Mouse (Mus musculus): Measurements from ENCODE around the gene Stat5b. TPM values are rescaled to one million over a fixed set of nuclear protein-coding genes. Genes with fewer than 3 reads are reported as not detected.

The Stat5b gene
- polyA plus RNA-seq, 1 experiment from 2014 or later, result 20.6 TPM

GRCm38 (mm10) chr11:100888348-100888820 lies 37.9 kb upstream of the Stat5b start:
- Histone ChIP-seq H3K9me3 (replicated peaks) (no peaks in the 10 kb centered on the region), H3K9ac (no peak overlapping the region), H3K4me2 (no peak overlapping the region), H3K4me1 (replicated peaks) (peaks cover 91% of the 10 kb centered on the region), H3K27me3 (no peaks in the 10 kb centered on the region), H3K4me3 (replicated peaks) (no peak overlapping the region), H3K36me3 (replicated peaks) (peaks cover 56% of the 10 kb centered on the region), H3K27ac (replicated peaks) (peak overlapping the region; percentile 83)
- ATAC-seq (ENCODE audit: insufficient read depth), result no peak
- 28% methylated on average over 10 of the region's 10 CpGs for WGBS (ENCODE audit: insufficient replicate concordance)

- Histone ChIP-seq H3K9me3 (replicated peaks) (no peaks in the 10 kb centered on the region), H3K27me3 (no peaks in the 10 kb centered on the region), H3K9ac (no peak overlapping the region), H3K27ac (replicated peaks) (peak overlapping the region; percentile 83), H3K4me2 (no peak overlapping the region), H3K4me1 (replicated peaks) (peaks cover 90% of the 10 kb centered on the region), H3K36me3 (replicated peaks) (peaks cover 50% of the 10 kb centered on the region), H3K4me3 (replicated peaks) (no peak overlapping the region)
- WGBS (ENCODE audit: insufficient replicate concordance), result 67% methylated on average over 3 of the region's 3 CpGs
- no peak for ATAC-seq (ENCODE audit: insufficient read depth)
Measured at GRCm38 (mm10) chr11:100887764-100888163, 37.2 kb upstream of the Stat5b start.

- H3K27ac ChIP-seq (replicated peaks), result peak overlapping the region; percentile 83
- peaks cover 47% of the 10 kb centered on the region for H3K36me3 ChIP-seq (replicated peaks)
- H3K9me3 ChIP-seq (replicated peaks), result no peaks in the 10 kb centered on the region
- ATAC-seq (ENCODE audit: insufficient read depth), result no peak
- H3K27me3 ChIP-seq, result no peaks in the 10 kb centered on the region
- no peak overlapping the region for H3K4me3 ChIP-seq (replicated peaks)
- H3K4me2 ChIP-seq, result no peak overlapping the region
- H3K4me1 ChIP-seq (replicated peaks), result peaks cover 86% of the 10 kb centered on the region
- H3K9ac ChIP-seq, result no peak overlapping the region
- WGBS (ENCODE audit: insufficient replicate concordance), result 74% methylated on average over 4 of the region's 4 CpGs
Measured at GRCm38 (mm10) chr11:100887236-100887635, 36.7 kb upstream of the Stat5b start.

GRCm38 (mm10) chr11:100886188-100886740 lies 35.7 kb upstream of the Stat5b start:
- no peaks in the 10 kb centered on the region for H3K9me3 ChIP-seq (replicated peaks)
- H3K9ac ChIP-seq, result peak overlapping the region; percentile 7; the same call in 1 of the 2 replicates
- peak overlapping the region; percentile 83 for H3K27ac ChIP-seq (replicated peaks)
- WGBS (ENCODE audit: insufficient replicate concordance), result 16% methylated on average over 8 of the region's 8 CpGs
- ATAC-seq (ENCODE audit: insufficient read depth), result peak; percentile 87
- no peaks in the 10 kb centered on the region for H3K27me3 ChIP-seq
- peaks cover 80% of the 10 kb centered on the region for H3K4me1 ChIP-seq (replicated peaks)
- peak overlapping the region; percentile 54 for H3K4me2 ChIP-seq
- peaks cover 48% of the 10 kb centered on the region for H3K36me3 ChIP-seq (replicated peaks)
- H3K4me3 ChIP-seq (replicated peaks), result no peak overlapping the region

GRCm38 (mm10) chr11:100885472-100885871 lies 34.9 kb upstream of the Stat5b start:
- no peak for ATAC-seq (ENCODE audit: insufficient read depth)
- Histone ChIP-seq H3K9me3 (replicated peaks) (no peaks in the 10 kb centered on the region), H3K4me3 (replicated peaks) (no peak overlapping the region), H3K4me2 (no peak overlapping the region), H3K4me1 (replicated peaks) (peaks cover 80% of the 10 kb centered on the region), H3K9ac (no peak overlapping the region), H3K27me3 (no peaks in the 10 kb centered on the region), H3K36me3 (replicated peaks) (peaks cover 41% of the 10 kb centered on the region), H3K27ac (replicated peaks) (peak overlapping the region; percentile 83)

GRCm38 (mm10) chr11:100883640-100884039 lies 33.1 kb upstream of the Stat5b start:
- WGBS (ENCODE audit: insufficient replicate concordance), result 89% methylated on average over 10 of the region's 10 CpGs
- peaks cover 81% of the 10 kb centered on the region for H3K4me1 ChIP-seq (replicated peaks)

GRCm38 (mm10) chr11:100879321-100880078 lies 29.0 kb upstream of the Stat5b start:
- H3K27ac ChIP-seq (replicated peaks), result peak overlapping the region; percentile 42
- no peaks in the 10 kb centered on the region for H3K9me3 ChIP-seq (replicated peaks)
- ATAC-seq (ENCODE audit: insufficient read depth), result peak; percentile 58
- H3K9ac ChIP-seq, result no peak overlapping the region
- no peaks in the 10 kb centered on the region for H3K27me3 ChIP-seq
- WGBS (ENCODE audit: insufficient replicate concordance), result 39% methylated on average over 15 of the region's 15 CpGs
- no peak overlapping the region for H3K4me3 ChIP-seq (replicated peaks)
- H3K4me2 ChIP-seq, result no peak overlapping the region
- H3K4me1 ChIP-seq (replicated peaks), result peaks cover 41% of the 10 kb centered on the region
- peaks cover 51% of the 10 kb centered on the region for H3K36me3 ChIP-seq (replicated peaks)

More at GRCm38 (mm10) chr11:100883640-100884039, 33.1 kb upstream of the Stat5b start:
- no peak overlapping the region for H3K4me3 ChIP-seq (replicated peaks)
- H3K9me3 ChIP-seq (replicated peaks), result no peaks in the 10 kb centered on the region
- no peak overlapping the region for H3K9ac ChIP-seq
- no peak for ATAC-seq (ENCODE audit: insufficient read depth)
- no peak overlapping the region for H3K27ac ChIP-seq (replicated peaks)
- H3K36me3 ChIP-seq (replicated peaks), result peaks cover 33% of the 10 kb centered on the region
- H3K4me2 ChIP-seq, result no peak overlapping the region
- no peaks in the 10 kb centered on the region for H3K27me3 ChIP-seq

- WGBS (ENCODE audit: insufficient replicate concordance), result 70% methylated on average over 3 of the region's 3 CpGs
- ATAC-seq (ENCODE audit: insufficient read depth), result no peak
- Histone ChIP-seq H3K4me3 (replicated peaks) (no peak overlapping the region), H3K27ac (replicated peaks) (no peak overlapping the region), H3K4me1 (replicated peaks) (peaks cover 21% of the 10 kb centered on the region), H3K27me3 (no peaks in the 10 kb centered on the region), H3K36me3 (replicated peaks) (peaks cover 37% of the 10 kb centered on the region), H3K9ac (no peak overlapping the region), H3K4me2 (no peak overlapping the region), H3K9me3 (replicated peaks) (no peaks in the 10 kb centered on the region)
Measured at GRCm38 (mm10) chr11:100875761-100876160, 25.2 kb upstream of the Stat5b start.

- no peak overlapping the region for H3K9ac ChIP-seq
- no peak for ATAC-seq (ENCODE audit: insufficient read depth)
- H3K27me3 ChIP-seq, result no peaks in the 10 kb centered on the region
- 74% methylated on average over 8 of the region's 8 CpGs for WGBS (ENCODE audit: insufficient replicate concordance)
- no peak overlapping the region for H3K4me2 ChIP-seq
- no peaks in the 10 kb centered on the region for H3K9me3 ChIP-seq (replicated peaks)
- peaks cover under 1% of the 10 kb centered on the region; the same call in 1 of the 2 replicates for H3K4me1 ChIP-seq (replicated peaks)
- H3K36me3 ChIP-seq (replicated peaks), result peaks cover 13% of the 10 kb centered on the region; the same call in 1 of the 2 replicates
- H3K27ac ChIP-seq (replicated peaks), result no peak overlapping the region
- H3K4me3 ChIP-seq (replicated peaks), result no peak overlapping the region
Measured at GRCm38 (mm10) chr11:100870968-100871350, 20.4 kb upstream of the Stat5b start.

- Histone ChIP-seq H3K4me2 (no peak overlapping the region), H3K36me3 (replicated peaks) (peaks cover 9% of the 10 kb centered on the region; the same call in 1 of the 2 replicates), H3K27me3 (no peaks in the 10 kb centered on the region), H3K4me3 (replicated peaks) (no peak overlapping the region), H3K27ac (replicated peaks) (no peak overlapping the region), H3K4me1 (replicated peaks) (peaks cover 6% of the 10 kb centered on the region), H3K9ac (no peak overlapping the region), H3K9me3 (replicated peaks) (no peaks in the 10 kb centered on the region)
- no peak for ATAC-seq (ENCODE audit: insufficient read depth)
- 74% methylated on average over 10 of the region's 10 CpGs for WGBS (ENCODE audit: insufficient replicate concordance)
Measured at GRCm38 (mm10) chr11:100870256-100870967, 19.9 kb upstream of the Stat5b start.

GRCm38 (mm10) chr11:100865618-100866017 lies 15.1 kb upstream of the Stat5b start:
- WGBS (ENCODE audit: insufficient replicate concordance), result 38% methylated on average over 7 of the region's 7 CpGs
- peaks cover 26% of the 10 kb centered on the region; the same call in 1 of the 2 replicates for H3K36me3 ChIP-seq (replicated peaks)
- H3K4me1 ChIP-seq (replicated peaks), result peaks cover 30% of the 10 kb centered on the region
- H3K27me3 ChIP-seq, result no peaks in the 10 kb centered on the region
- no peak for ATAC-seq (ENCODE audit: insufficient read depth)
- no peak overlapping the region for H3K4me3 ChIP-seq (replicated peaks)
- no peaks in the 10 kb centered on the region for H3K9me3 ChIP-seq (replicated peaks)
- H3K9ac ChIP-seq, result no peak overlapping the region
- no peak overlapping the region for H3K4me2 ChIP-seq
- H3K27ac ChIP-seq (replicated peaks), result no peak overlapping the region
